Mouse (Mus musculus) forebrain, postnatal 0 days (tissue): Measurements from ENCODE around the gene Ubtd1. TPM values are rescaled to one million over a fixed set of nuclear protein-coding genes. Genes with fewer than 3 reads are reported as not detected.

ENCODE experiments used
- ATAC-seq: fragments of 200-750 bp; cut with Nextera tagmentation; 2 replicates; pipeline ENCODE4 v1.8.0; 2017; ENCODE audit warnings: mild to moderate bottlenecking, moderate library complexity
- DNase-seq: peaks from one replicate; pipeline ENCODE4 v3.0.0-alpha.2; 2015
- H3K27ac ChIP-seq: fragments of 300-500 bp; sonication (generic); 2 replicates; pipeline ENCODE4 v1.5.1; 2014; ENCODE audit warnings: low read depth, mild to moderate bottlenecking, antibody characterized with exemption, low read length, moderate library complexity, mixed read lengths
- H3K27me3 ChIP-seq: fragments of 300-500 bp; sonication (generic); 2 replicates; pipeline ENCODE4 v1.6.1; 2014; ENCODE audit warnings: mild to moderate bottlenecking, low read length, mixed read lengths; ENCODE audit not compliant: insufficient read depth
- H3K36me3 ChIP-seq: fragments of 300-500 bp; sonication (generic); 2 replicates; pipeline ENCODE4 v1.6.1; 2014; ENCODE audit warnings: mild to moderate bottlenecking, moderate library complexity; ENCODE audit not compliant: insufficient read depth
- H3K4me1 ChIP-seq: fragments of 300-500 bp; sonication (generic); 2 replicates; pipeline ENCODE4 v1.6.1; 2014; ENCODE audit warnings: antibody characterized with exemption; ENCODE audit not compliant: insufficient read depth
- H3K4me2 ChIP-seq: fragments of 300-500 bp; sonication (generic); 2 replicates; pipeline ENCODE4 v1.6.1; 2014; ENCODE audit warnings: low read depth, mild to moderate bottlenecking, moderate library complexity
- H3K4me3 ChIP-seq: fragments of 300-500 bp; sonication (generic); 2 replicates; pipeline ENCODE4 v1.5.1; 2014; ENCODE audit warnings: low read depth, low read length, mixed read lengths
- H3K9ac ChIP-seq: fragments of 300-500 bp; sonication (generic); 2 replicates; pipeline ENCODE4 v1.6.1; 2014; ENCODE audit warnings: mild to moderate bottlenecking
- H3K9me3 ChIP-seq: fragments of 300-500 bp; sonication (generic); 2 replicates; pipeline ENCODE4 v1.6.1; 2016; ENCODE audit warnings: low read length
- CTCF ChIP-seq: sonication (generic); IDR thresholded peaks from 2 replicates; pipeline ENCODE4 v1.5.1; 2016; ENCODE audit warnings: antibody characterized with exemption, control low read depth, low read depth
- WGBS: fragments of 180-500 bp; shearing (Covaris S2); extraction: QIAGEN DNeasy Blood & Tissue Kit; methylation state at CpG from one replicate; pipeline ENCODE4 v1.1.7; 2014; 5-methylcytosine and 5-hydroxymethylcytosine counted together
- polyA plus RNA-seq: library from polyadenylated mRNA; unstranded; fragments of >200 nt; fragmentation: Nextera tagmentation; extraction: Ambion mirVana; gene quantifications from 2 replicates; pipeline ENCODE4 v1.2.1, GENCODE M21; 2015
- total RNA-seq: library from RNA; depleted of rRNA; stranded (reverse); fragments of >200 nt; gene quantifications from 2 replicates; pipeline ENCODE4 v1.2.3, GENCODE M21; 2014

Ubtd1 gene
- total and polyA plus RNA-seq, 2 experiments from 2014 or later, result 12.2 to 22.2 TPM

- Histone ChIP-seq H3K4me2 (no peak overlapping the region), H3K4me1 (no peaks in the 10 kb centered on the region), H3K36me3 (peaks cover 35% of the 10 kb centered on the region)
Observed at GRCm38 (mm10) chr19:42071886-42072608, 90.5 kb downstream of the Ubtd1 start.

GRCm38 (mm10) chr19:42072802-42073201 is 91.2 kb downstream of the Ubtd1 start:
- no peaks in the 10 kb centered on the region for H3K4me1 ChIP-seq
- no peak overlapping the region for H3K4me3 ChIP-seq
- no peak; the same call in 1 of the 2 replicates for ATAC-seq
- H3K9ac ChIP-seq, result no peak overlapping the region
- H3K4me2 ChIP-seq, result no peak overlapping the region
- H3K27ac ChIP-seq, result no peak overlapping the region
- peaks cover 38% of the 10 kb centered on the region for H3K36me3 ChIP-seq
- H3K9me3 ChIP-seq, result no peaks in the 10 kb centered on the region
- no peak for TF ChIP-seq CTCF
- no peaks in the 10 kb centered on the region for H3K27me3 ChIP-seq
- 85% methylated on average over 7 of the region's 7 CpGs for WGBS
- no peak for DNase-seq

More at GRCm38 (mm10) chr19:42071886-42072608, 90.5 kb downstream of the Ubtd1 start:
- DNase-seq (no peak), ATAC-seq (no peak)
- no peak overlapping the region for H3K9ac ChIP-seq
- no peak for TF ChIP-seq CTCF
- no peaks in the 10 kb centered on the region for H3K27me3 ChIP-seq
- 79% methylated on average over 15 of the region's 15 CpGs for WGBS
- no peak overlapping the region for H3K27ac ChIP-seq
- H3K9me3 ChIP-seq, result no peaks in the 10 kb centered on the region
- no peak overlapping the region for H3K4me3 ChIP-seq

- no peak overlapping the region for H3K4me3 ChIP-seq
- WGBS, result 82% methylated on average over 2 of the region's 2 CpGs
- no peak overlapping the region for H3K9ac ChIP-seq
- no peak for ATAC-seq
- no peak for TF ChIP-seq CTCF
- H3K27ac ChIP-seq, result no peak overlapping the region
- H3K9me3 ChIP-seq, result no peaks in the 10 kb centered on the region
- peaks cover 47% of the 10 kb centered on the region for H3K36me3 ChIP-seq
- no peaks in the 10 kb centered on the region for H3K4me1 ChIP-seq
- no peak overlapping the region for H3K4me2 ChIP-seq
- DNase-seq, result no peak
- no peaks in the 10 kb centered on the region for H3K27me3 ChIP-seq
Observed at GRCm38 (mm10) chr19:42075051-42075450, 93.5 kb downstream of the Ubtd1 start.

GRCm38 (mm10) chr19:42075992-42076391 is 94.4 kb downstream of the Ubtd1 start:
- WGBS, result 91% methylated on average over 16 of the region's 16 CpGs
- no peaks in the 10 kb centered on the region for H3K9me3 ChIP-seq
- H3K4me2 ChIP-seq, result no peak overlapping the region
- TF ChIP-seq CTCF, result no peak
- H3K9ac ChIP-seq, result no peak overlapping the region
- no peaks in the 10 kb centered on the region for H3K4me1 ChIP-seq
- peaks cover 47% of the 10 kb centered on the region for H3K36me3 ChIP-seq
- no peak for DNase-seq
- H3K4me3 ChIP-seq, result no peak overlapping the region
- ATAC-seq, result no peak
- no peaks in the 10 kb centered on the region for H3K27me3 ChIP-seq
- no peak overlapping the region for H3K27ac ChIP-seq

- Histone ChIP-seq H3K4me2 (no peak overlapping the region), H3K36me3 (peaks cover 42% of the 10 kb centered on the region), H3K4me1 (no peaks in the 10 kb centered on the region), H3K4me3 (no peak overlapping the region), H3K27ac (no peak overlapping the region), H3K9ac (no peak overlapping the region), H3K27me3 (no peaks in the 10 kb centered on the region), H3K9me3 (no peaks in the 10 kb centered on the region)
- WGBS, result 95% methylated on average over 8 of the region's 8 CpGs
- no peak for TF ChIP-seq CTCF
- DNase-seq, result no peak
- ATAC-seq, result no peak
Observed at GRCm38 (mm10) chr19:42078566-42078965, 97.0 kb downstream of the Ubtd1 start.

GRCm38 (mm10) chr19:42079006-42079405 is 97.4 kb downstream of the Ubtd1 start:
- Histone ChIP-seq H3K9me3 (no peaks in the 10 kb centered on the region), H3K27me3 (no peaks in the 10 kb centered on the region), H3K36me3 (peaks cover 38% of the 10 kb centered on the region), H3K4me3 (no peak overlapping the region), H3K4me1 (no peaks in the 10 kb centered on the region), H3K9ac (no peak overlapping the region), H3K4me2 (no peak overlapping the region), H3K27ac (no peak overlapping the region)
- ATAC-seq, result no peak
- TF ChIP-seq CTCF, result no peak
- no peak for DNase-seq
- WGBS, result 98% methylated on average over 12 of the region's 12 CpGs

- DNase-seq (no peak), ATAC-seq (no peak)
- Histone ChIP-seq H3K4me1 (peaks cover 3% of the 10 kb centered on the region; the same call in 1 of the 2 replicates), H3K9ac (no peak overlapping the region), H3K27ac (no peak overlapping the region), H3K4me2 (no peak overlapping the region), H3K9me3 (no peaks in the 10 kb centered on the region), H3K36me3 (peaks cover 29% of the 10 kb centered on the region), H3K4me3 (no peak overlapping the region), H3K27me3 (no peaks in the 10 kb centered on the region)
- no peak for TF ChIP-seq CTCF
- 86% methylated on average over 5 of the region's 5 CpGs for WGBS
Observed at GRCm38 (mm10) chr19:42079950-42080349, 98.4 kb downstream of the Ubtd1 start.
